Mouse (Mus musculus): ENCODE measurements around the gene Hnrnpl. TPM values are rescaled to one million over a fixed set of nuclear protein-coding genes. Genes with fewer than 3 reads are reported as not detected.

Hnrnpl gene
- total and polyA plus RNA-seq, 3 experiments, result 296 to 645 (median 371) TPM

- Histone ChIP-seq H3K4me3 (replicated peaks in 1 of 3; ENCODE audit: low read depth in 2 of 3, low read length in 2 of 3, poor library complexity in 1 of 3) (no peak overlapping the region), H3K27me3 (replicated peaks) (no peaks in the 10 kb centered on the region), H3K79me2 (replicated peaks; ENCODE audit: control insufficient read depth, extremely low read depth, insufficient read depth, poor library complexity, severe bottlenecking) (peaks cover 29% of the 10 kb centered on the region), H3K36me3 (replicated peaks in 1 of 2; ENCODE audit: control insufficient read depth in 1 of 2, insufficient read depth in 1 of 2, low read length in 1 of 2) (peaks cover 59 to 68% of the 10 kb centered on the region in 2 experiments), H3K4me1 (ENCODE audit: control insufficient read depth in 1 of 2, insufficient read depth in 2 of 2) (peaks cover 36 to 83% of the 10 kb centered on the region in 2 experiments), H3K4me2 (ENCODE audit: insufficient read depth, low read depth, poor library complexity, severe bottlenecking) (no peak overlapping the region), H3K27ac (ENCODE audit: insufficient read depth, low read depth) (peak overlapping the region; percentile 90), H3K9ac (ENCODE audit: insufficient read depth, low read depth) (no peak overlapping the region), H3K9me3 (replicated peaks; ENCODE audit: low read length) (no peaks in the 10 kb centered on the region)
- DNase-seq (ENCODE audit: extremely low read depth), result peak; percentile 82
- dilution Hi-C loops (cut with MboI; ENCODE audit: extremely low pct_ligation_motif_present, extremely low pct_unique_long_range_greater_than_20kb, low sequenced_read_pairs), result no loop called here
- in situ Hi-C loops (cut with MboI; ENCODE audit: low pct_ligation_motif_present, low pct_unique_long_range_greater_than_20kb, low sequenced_read_pairs), result no loop called here
- TF ChIP-seq USF1 (IDR thresholded peaks at IDR 0.05; ENCODE audit: low read depth, low read length), result no peak
- TF ChIP-seq JUN (IDR thresholded peaks at IDR 0.05; ENCODE audit: insufficient read depth, low read depth, low read length), result no peak
- TF ChIP-seq MAFK (IDR thresholded peaks at IDR 0.05; ENCODE audit: insufficient replicate concordance, low read length), result no peak
- TF ChIP-seq ZNF384 (IDR thresholded peaks at IDR 0.05; ENCODE audit: low read depth, low read length), result no peak
- no peak for TF ChIP-seq TBP (conservative IDR thresholded peaks at IDR 0.05; ENCODE audit: low read depth, low read length)
- no peak for TF ChIP-seq POLR2AphosphoS2 (IDR thresholded peaks at IDR 0.05; ENCODE audit: low read depth, low read length)
- no peak for TF ChIP-seq MYC (IDR thresholded peaks at IDR 0.05; ENCODE audit: low read depth, low read length)
- no peak for TF ChIP-seq ZKSCAN1 (IDR thresholded peaks at IDR 0.05; ENCODE audit: borderline replicate concordance, low read depth, low read length)
- TF ChIP-seq ELF1 (IDR thresholded peaks at IDR 0.05; ENCODE audit: low read depth, low read length), result no peak
- TF ChIP-seq IRF4 (IDR thresholded peaks at IDR 0.05; ENCODE audit: low read depth, low read length), result no peak
- no peak for TF ChIP-seq PAX5 (IDR thresholded peaks at IDR 0.05; ENCODE audit: low read length)
- peak; percentile 45; the same call in 1 of the 2 replicates for TF ChIP-seq EP300 (IDR thresholded peaks at IDR 0.05; ENCODE audit: low read length)
- TF ChIP-seq TCF12 (IDR thresholded peaks at IDR 0.05; ENCODE audit: low read depth, low read length), result 0 out of 2 replicates have a peak, but pooled peaks have one; percentile 21
- peak; percentile 62; the same call in 1 of the 2 replicates for TF ChIP-seq SIN3A (IDR thresholded peaks at IDR 0.05; ENCODE audit: low read length)
- no peak for TF ChIP-seq KAT2A (IDR thresholded peaks at IDR 0.05; ENCODE audit: insufficient replicate concordance, low read length)
- TF ChIP-seq MEF2A (IDR thresholded peaks at IDR 0.05; ENCODE audit: borderline replicate concordance, low read depth, low read length), result no peak
- TF ChIP-seq HCFC1 (IDR thresholded peaks at IDR 0.05; ENCODE audit: low read depth, low read length), result no peak
- TF ChIP-seq NELFE (IDR thresholded peaks at IDR 0.05; ENCODE audit: low read depth, low read length), result no peak
- no peak for TF ChIP-seq ZMIZ1 (IDR thresholded peaks at IDR 0.05; ENCODE audit: low read depth, low read length)
- no peak for TF ChIP-seq RAD21 (IDR thresholded peaks at IDR 0.05; ENCODE audit: low read depth, low read length)
- TF ChIP-seq MAX (IDR thresholded peaks at IDR 0.05; ENCODE audit: low read length), result no peak
- TF ChIP-seq MXI1 (IDR thresholded peaks at IDR 0.05; ENCODE audit: low read depth, low read length), result 0 out of 2 replicates have a peak, but pooled peaks have one; percentile 13
- no peak for TF ChIP-seq E2F4 (IDR thresholded peaks at IDR 0.05; ENCODE audit: insufficient replicate concordance, low read depth, low read length)
- no peak for TF ChIP-seq NRF1 (IDR thresholded peaks at IDR 0.05; ENCODE audit: low read depth, low read length)
- TF ChIP-seq USF2 (conservative IDR thresholded peaks at IDR 0.05; ENCODE audit: low read depth, low read length), result no peak
- TF ChIP-seq CHD1 (IDR thresholded peaks at IDR 0.05; ENCODE audit: low read depth, low read length), result no peak
- TF ChIP-seq SMC3 (IDR thresholded peaks at IDR 0.05; ENCODE audit: low read depth, low read length), result no peak
- no peak for TF ChIP-seq CHD2 (IDR thresholded peaks at IDR 0.05; ENCODE audit: low read length)
- peak; percentile 62 for TF ChIP-seq ETS1 (conservative IDR thresholded peaks at IDR 0.05; ENCODE audit: low read depth, low read length)
- TF ChIP-seq GABPA (IDR thresholded peaks at IDR 0.05; ENCODE audit: insufficient replicate concordance, low read depth, low read length), result no peak
- no peak; the same call in 1 of the 2 replicates for TF ChIP-seq BHLHE40 (IDR thresholded peaks at IDR 0.05; ENCODE audit: low read depth, low read length)
- no peak for TF ChIP-seq JUND (conservative IDR thresholded peaks at IDR 0.05; ENCODE audit: low read depth, low read length)
- no peak for TF ChIP-seq ZC3H11A (IDR thresholded peaks at IDR 0.05; ENCODE audit: low read depth, low read length)
- no peak for TF ChIP-seq RCOR1 (conservative IDR thresholded peaks at IDR 0.05; ENCODE audit: low read depth, low read length)
- no peak for TF ChIP-seq MAZ (IDR thresholded peaks at IDR 0.05; ENCODE audit: low read depth, low read length)
- no peak for TF ChIP-seq CTCF (conservative IDR thresholded peaks at IDR 0.05 in 1 of 2, IDR thresholded peaks at IDR 0.05 in 1 of 2; ENCODE audit: low read depth in 2 of 2, low read length in 2 of 2)
- no peak for TF ChIP-seq POLR2A (IDR thresholded peaks at IDR 0.05; ENCODE audit: low read depth, low read length)
Observed at GRCm38 (mm10) chr7:28821261-28821831, 13.0 kb downstream of the Hnrnpl start.

Data from CH12.LX (cell line).